Mouse (Mus musculus): ENCODE results near the gene Tas1r1.
"Not testable (repeated sequence)": the region's sequence is repeated elsewhere in the genome, so short reads cannot be mapped to it uniquely, and the experiment has no call there.

Gene Tas1r1

GRCm38 (mm10) chr4:152067280-152067679 lies 28.9 kb upstream of the Tas1r1 start:
- in situ Hi-C loops (cut with MboI; ENCODE audit: low pct_unique_long_range_greater_than_20kb in 1 of 2, low sequenced_read_pairs in 2 of 2, unreplicated experiment in 1 of 2) = no loop called here

GRCm38 (mm10) chr4:152062390-152063110 lies 24.2 kb upstream of the Tas1r1 start:
- in situ Hi-C loops (cut with MboI; ENCODE audit: low pct_unique_long_range_greater_than_20kb in 1 of 2, low sequenced_read_pairs in 2 of 2, unreplicated experiment in 1 of 2) = no loop called here

GRCm38 (mm10) chr4:152044609-152045008 lies 6.2 kb upstream of the Tas1r1 start:
- in situ Hi-C loops (cut with MboI; ENCODE audit: low pct_unique_long_range_greater_than_20kb in 1 of 2, low sequenced_read_pairs in 2 of 2, unreplicated experiment in 1 of 2) = no loop called here

DNA sequence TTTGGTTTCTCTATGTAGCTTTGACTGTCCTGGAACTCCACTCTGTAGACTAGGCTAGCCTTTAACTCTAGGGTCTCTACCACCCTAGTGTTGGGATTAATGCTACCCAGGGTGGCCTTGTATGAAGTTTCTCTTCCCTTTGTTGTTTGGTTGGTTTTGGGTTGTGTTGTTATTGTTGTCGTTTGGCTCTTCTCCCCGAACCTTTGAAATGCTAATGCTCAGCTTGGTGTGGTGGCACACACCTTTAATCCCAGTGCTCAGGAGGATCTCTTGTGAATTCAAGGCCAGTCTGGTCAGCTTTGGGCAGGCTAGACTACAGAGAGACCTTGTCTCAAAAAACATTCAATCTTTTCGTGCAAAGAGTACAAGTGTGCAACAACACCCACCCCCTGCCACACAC lies 4.8 kb upstream of the Tas1r1 start:
- in situ Hi-C loops (cut with MboI; ENCODE audit: low pct_unique_long_range_greater_than_20kb in 1 of 2, low sequenced_read_pairs in 2 of 2, unreplicated experiment in 1 of 2) = no loop called here

- in situ Hi-C loops (cut with MboI; ENCODE audit: low pct_unique_long_range_greater_than_20kb in 1 of 2, low sequenced_read_pairs in 2 of 2, unreplicated experiment in 1 of 2) = no loop called here
Observed at GRCm38 (mm10) chr4:152041924-152042641, 3.7 kb upstream of the Tas1r1 start.

GRCm38 (mm10) chr4:152039831-152040310 lies 1.5 kb upstream of the Tas1r1 start:
- in situ Hi-C loops (cut with MboI; ENCODE audit: low pct_unique_long_range_greater_than_20kb in 1 of 2, low sequenced_read_pairs in 2 of 2, unreplicated experiment in 1 of 2) = no loop called here

DNA sequence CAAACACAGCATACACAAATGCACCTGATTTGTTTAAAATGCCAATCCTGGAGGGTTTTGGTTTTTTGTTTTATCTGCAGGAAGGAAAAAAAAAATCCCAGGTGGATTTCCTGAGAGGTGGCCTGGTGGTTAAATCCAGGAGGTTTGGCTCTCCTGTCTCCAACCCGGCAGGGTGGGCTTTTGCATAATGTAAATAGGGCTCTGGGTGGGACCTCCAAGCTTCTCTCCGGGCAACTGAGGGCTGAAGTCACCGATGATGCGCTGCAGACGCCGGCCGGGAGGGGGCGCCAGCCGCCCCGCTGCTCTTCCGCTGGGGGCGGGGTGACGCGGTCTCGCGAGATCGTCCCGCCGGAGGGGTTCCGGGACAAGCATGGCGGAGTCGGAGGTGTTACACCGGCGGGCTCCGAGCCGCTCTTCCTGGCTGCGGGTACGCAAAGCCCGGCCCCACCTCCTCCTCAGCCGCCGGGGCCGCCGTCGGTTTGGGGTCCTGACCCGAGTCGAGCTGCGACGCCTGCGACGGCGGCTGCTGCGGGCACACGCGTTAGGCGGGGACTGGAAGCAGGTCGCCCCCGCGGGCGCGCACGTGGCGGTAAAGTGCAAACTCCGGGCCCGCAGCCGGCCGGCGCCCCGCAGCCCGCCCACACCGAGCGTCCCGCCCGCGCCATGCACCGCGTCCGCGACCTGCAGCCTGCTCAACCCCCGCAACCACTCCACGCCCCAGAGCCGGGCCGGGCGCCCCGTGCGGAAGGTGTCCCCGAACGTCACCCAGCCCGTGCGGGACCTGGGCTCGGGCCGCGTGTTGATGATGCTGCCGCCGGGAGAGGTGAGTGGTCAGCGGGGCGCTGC lies 840 bp upstream of the Tas1r1 start, which contains the start of gene Nol9:
TSS of gene Nol9 (plus strand) at position 337 of the 846 bp plus-strand sequence.
- in situ Hi-C loops (cut with MboI; ENCODE audit: low pct_unique_long_range_greater_than_20kb in 1 of 2, low sequenced_read_pairs in 2 of 2, unreplicated experiment in 1 of 2) = no loop called here

DNA sequence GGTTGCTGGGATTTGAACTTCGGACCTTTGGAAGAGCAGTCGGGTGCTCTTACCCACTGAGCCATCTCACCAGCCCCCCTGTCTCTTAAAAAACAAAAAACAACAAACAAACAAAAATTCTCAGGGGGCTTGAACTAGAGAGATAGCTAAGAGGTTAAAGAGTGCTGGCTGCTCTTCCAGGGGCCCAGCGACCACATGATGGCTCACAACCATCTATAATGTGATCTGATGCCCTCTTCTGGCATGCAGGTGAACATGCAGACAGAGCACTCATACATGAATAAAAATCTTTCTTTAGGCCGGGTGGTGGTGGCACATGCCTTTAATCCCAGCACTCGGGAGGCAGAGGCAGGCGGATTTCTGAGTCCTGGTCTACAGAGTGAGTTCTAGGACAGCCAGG lies 1.9 kb downstream of the Tas1r1 start:
- in situ Hi-C loops (cut with MboI; ENCODE audit: low pct_unique_long_range_greater_than_20kb in 1 of 2, low sequenced_read_pairs in 2 of 2, unreplicated experiment in 1 of 2) = not testable (repeated sequence)

DNA sequence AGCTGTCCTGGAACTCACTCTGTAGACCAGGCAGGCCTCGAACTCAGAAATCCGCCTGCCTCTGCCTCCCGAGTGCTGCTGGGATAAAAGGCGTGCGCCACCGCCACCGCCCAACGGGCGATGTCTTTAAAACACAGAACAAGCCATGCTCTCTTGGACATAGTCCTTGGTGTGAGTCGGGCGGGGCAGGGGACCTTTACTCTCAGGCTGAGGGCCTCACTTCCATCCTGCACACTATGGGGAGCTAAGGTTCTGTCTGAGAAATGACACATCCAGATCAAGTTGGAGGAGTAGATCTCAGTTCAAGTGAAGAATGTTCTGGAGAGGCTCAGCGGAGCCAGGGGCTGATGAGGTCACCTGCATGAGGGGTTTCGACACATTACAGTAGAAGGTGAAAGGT lies 5.4 kb downstream of the Tas1r1 start:
- in situ Hi-C loops (cut with MboI; ENCODE audit: low pct_unique_long_range_greater_than_20kb in 1 of 2, low sequenced_read_pairs in 2 of 2, unreplicated experiment in 1 of 2) = no loop called here

- in situ Hi-C loops (cut with MboI; ENCODE audit: low pct_unique_long_range_greater_than_20kb in 1 of 2, low sequenced_read_pairs in 2 of 2, unreplicated experiment in 1 of 2) = no loop called here
Observed at GRCm38 (mm10) chr4:152029997-152030396, 8.4 kb downstream of the Tas1r1 start.

- in situ Hi-C loops (cut with MboI; ENCODE audit: low pct_unique_long_range_greater_than_20kb in 1 of 2, low sequenced_read_pairs in 2 of 2, unreplicated experiment in 1 of 2) = no loop called here
Observed at GRCm38 (mm10) chr4:152029087-152029486, 9.3 kb downstream of the Tas1r1 start.

GRCm38 (mm10) chr4:152028456-152028855 lies 9.9 kb downstream of the Tas1r1 start:
- in situ Hi-C loops (cut with MboI; ENCODE audit: low pct_unique_long_range_greater_than_20kb in 1 of 2, low sequenced_read_pairs in 2 of 2, unreplicated experiment in 1 of 2) = no loop called here

DNA sequence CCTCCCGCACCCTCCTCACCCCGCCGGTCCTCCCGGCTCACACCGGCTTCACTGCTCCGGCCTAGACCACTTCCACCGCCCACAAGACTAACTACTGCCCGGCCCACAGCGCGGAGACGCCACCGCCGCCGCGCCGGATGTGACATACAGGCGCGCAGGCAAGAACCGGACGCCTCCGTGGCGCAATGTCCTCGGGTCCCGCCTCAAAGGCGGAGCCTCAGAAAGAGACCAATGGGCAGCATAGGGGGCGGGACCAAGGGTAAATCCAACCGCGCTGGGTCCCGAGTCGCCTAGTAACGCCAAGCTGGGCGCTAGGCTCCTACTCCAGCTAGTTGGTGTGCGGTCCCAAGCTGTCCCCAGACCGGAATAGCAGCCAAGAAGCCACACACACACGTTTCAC lies 10.8 kb downstream of the Tas1r1 start, which contains the start of gene Zbtb48:
TSS of gene Zbtb48 (minus strand) at position 148 of the 400 bp plus-strand sequence.
- in situ Hi-C loops (cut with MboI; ENCODE audit: low pct_unique_long_range_greater_than_20kb in 1 of 2, low sequenced_read_pairs in 2 of 2, unreplicated experiment in 1 of 2) = no loop called here

GRCm38 (mm10) chr4:152026751-152027508 lies 11.4 kb downstream of the Tas1r1 start:
- in situ Hi-C loops (cut with MboI; ENCODE audit: low pct_unique_long_range_greater_than_20kb in 1 of 2, low sequenced_read_pairs in 2 of 2, unreplicated experiment in 1 of 2) = no loop called here

DNA sequence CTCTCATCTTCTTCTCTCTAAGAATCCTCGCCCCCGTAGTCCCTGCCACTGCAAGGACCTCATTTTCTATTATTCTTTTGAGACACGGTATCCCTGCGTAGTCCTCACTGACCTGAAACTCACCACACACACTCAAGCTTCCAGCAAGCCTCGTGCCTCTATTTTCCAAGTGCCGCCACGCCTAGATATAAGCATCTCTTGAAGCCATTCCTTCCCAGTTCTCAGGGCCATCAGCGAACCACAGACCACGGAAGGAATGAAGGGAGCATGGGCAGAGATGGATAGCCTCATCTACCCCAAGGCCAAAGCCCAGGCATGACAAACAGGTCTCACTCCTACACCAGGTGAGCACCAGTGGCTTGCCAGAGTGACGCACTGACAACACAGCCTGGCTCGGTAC lies 13.8 kb downstream of the Tas1r1 start:
- in situ Hi-C loops (cut with MboI; ENCODE audit: low pct_unique_long_range_greater_than_20kb in 1 of 2, low sequenced_read_pairs in 2 of 2, unreplicated experiment in 1 of 2) = no loop called here

- in situ Hi-C loops (cut with MboI; ENCODE audit: low pct_unique_long_range_greater_than_20kb in 1 of 2, low sequenced_read_pairs in 2 of 2, unreplicated experiment in 1 of 2) = no loop called here
Observed at GRCm38 (mm10) chr4:152022506-152022905, 15.9 kb downstream of the Tas1r1 start.

DNA sequence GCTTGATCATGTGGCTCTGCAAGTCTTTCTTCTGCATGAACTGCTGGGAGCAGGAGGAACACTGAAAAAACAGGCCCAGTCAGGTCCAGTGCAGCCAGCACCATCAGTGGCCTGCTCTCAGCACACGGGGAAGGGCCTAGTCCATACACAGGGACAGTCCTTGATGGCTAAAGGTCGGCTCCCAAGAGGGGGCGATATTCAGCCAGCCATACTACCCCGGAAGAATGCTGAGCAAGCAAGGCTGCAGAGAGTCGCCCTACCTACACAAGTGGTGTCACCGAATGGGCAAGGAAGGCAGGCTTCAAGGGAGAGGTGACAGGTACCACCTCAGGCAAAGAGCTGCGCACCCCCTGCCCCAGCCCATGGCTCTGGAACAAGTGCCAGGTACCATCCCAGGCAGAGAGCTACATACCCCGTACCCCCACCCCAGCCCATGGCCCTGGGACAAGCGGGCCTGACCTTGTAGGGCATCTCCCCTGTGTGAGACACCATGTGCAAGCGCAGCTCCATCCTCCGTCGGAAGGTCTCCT lies 16.7 kb downstream of the Tas1r1 start:
- in situ Hi-C loops (cut with MboI; ENCODE audit: low pct_unique_long_range_greater_than_20kb in 1 of 2, low sequenced_read_pairs in 2 of 2, unreplicated experiment in 1 of 2) = no loop called here

- in situ Hi-C loops (cut with MboI; ENCODE audit: low pct_unique_long_range_greater_than_20kb in 1 of 2, low sequenced_read_pairs in 2 of 2, unreplicated experiment in 1 of 2) = no loop called here
Observed at GRCm38 (mm10) chr4:152020024-152020423, 18.3 kb downstream of the Tas1r1 start.

All from mouse embryonic stem cell (cell line).